Mouse (Mus musculus) hindbrain, embryonic 11.5 days (tissue): ENCODE measurements at regions not wholly inside any gene's neighbourhood (a gene's known extent, or its start where the extent isn't known, plus 50 kb on each side); places are given as distances from the start of the nearest gene placed in this dataset.

Experiments
- ATAC-seq: fragments of 200-750 bp; cut with Nextera tagmentation; 2 replicates; pipeline ENCODE4 v1.8.0; 2017; ENCODE audit warnings: mild to moderate bottlenecking, moderate TSS enrichment, moderate library complexity; ENCODE audit not compliant: low FRiP score
- DNase-seq: peaks from one replicate; pipeline ENCODE4 v3.0.0-alpha.2; 2015; ENCODE audit warnings: low spot score
- H3K27ac ChIP-seq: fragments of 300-500 bp; sonication (generic); 2 replicates; pipeline ENCODE4 v1.5.1; 2014; ENCODE audit warnings: mild to moderate bottlenecking, low read depth, low read length
- H3K27me3 ChIP-seq: fragments of 300-500 bp; sonication (generic); 2 replicates; pipeline ENCODE4 v1.6.1; 2014; ENCODE audit warnings: mild to moderate bottlenecking, low read length, moderate library complexity, mixed read lengths; ENCODE audit not compliant: control insufficient read depth, insufficient read depth
- H3K36me3 ChIP-seq: fragments of 300-500 bp; sonication (generic); 2 replicates; pipeline ENCODE4 v1.6.1; 2014; ENCODE audit warnings: mild to moderate bottlenecking, low read length, moderate library complexity, mixed read lengths; ENCODE audit not compliant: control insufficient read depth, insufficient read depth
- H3K4me1 ChIP-seq: fragments of 300-500 bp; sonication (generic); replicated peaks from 2 replicates; pipeline ENCODE4 v1.6.1; 2014; ENCODE audit warnings: low read length, mixed read lengths; ENCODE audit not compliant: control insufficient read depth, insufficient read depth
- H3K4me2 ChIP-seq: fragments of 300-500 bp; sonication (generic); replicated peaks from 2 replicates; pipeline ENCODE4 v1.6.1; 2014; ENCODE audit warnings: mild to moderate bottlenecking, low read depth, low read length
- H3K4me3 ChIP-seq: fragments of 300-500 bp; sonication (generic); 2 replicates; pipeline ENCODE4 v1.5.1; 2014; ENCODE audit warnings: low read depth, low read length
- H3K9ac ChIP-seq: fragments of 300-500 bp; sonication (generic); 2 replicates; pipeline ENCODE4 v1.6.1; 2014; ENCODE audit warnings: low read depth, low read length
- H3K9me3 ChIP-seq: fragments of 300-500 bp; sonication (generic); 2 replicates; pipeline ENCODE4 v1.6.1; 2016; ENCODE audit warnings: low read length; ENCODE audit not compliant: control insufficient read depth
- WGBS: fragments of 180-500 bp; shearing (Covaris S2); extraction: QIAGEN DNeasy Blood & Tissue Kit; methylation state at CpG from one replicate; pipeline ENCODE4 v1.1.7; 2014; 5-methylcytosine and 5-hydroxymethylcytosine counted together

GRCm38 (mm10) chr12:71418186-71418585 is 108.5 kb downstream of the Dact1 start:
- H3K4me3 ChIP-seq, result no peak overlapping the region
- no peaks in the 10 kb centered on the region for H3K27me3 ChIP-seq
- no peak overlapping the region for H3K4me2 ChIP-seq
- no peak overlapping the region for H3K27ac ChIP-seq
- H3K4me1 ChIP-seq, result no peaks in the 10 kb centered on the region
- ATAC-seq, result no peak
- no peaks in the 10 kb centered on the region for H3K36me3 ChIP-seq
- no peak overlapping the region for H3K9ac ChIP-seq
- 75% methylated on average over 7 of the region's 7 CpGs for WGBS
- no peak for DNase-seq
- H3K9me3 ChIP-seq, result no peaks in the 10 kb centered on the region

- Histone ChIP-seq H3K9me3 (no peaks in the 10 kb centered on the region), H3K27ac (no peak overlapping the region), H3K4me2 (no peak overlapping the region), H3K4me1 (no peaks in the 10 kb centered on the region), H3K36me3 (no peaks in the 10 kb centered on the region), H3K27me3 (no peaks in the 10 kb centered on the region), H3K4me3 (no peak overlapping the region), H3K9ac (no peak overlapping the region)
- ATAC-seq (no peak), DNase-seq (no peak)
- WGBS, result 86% methylated on average over 4 of the region's 4 CpGs
Observed at GRCm38 (mm10) chr12:71419161-71419560, 109.5 kb downstream of the Dact1 start.

- ATAC-seq, result no peak
- WGBS, result 20% methylated on average over 10 of the region's 10 CpGs
- H3K36me3 ChIP-seq, result no peaks in the 10 kb centered on the region
- H3K9me3 ChIP-seq, result no peaks in the 10 kb centered on the region
- DNase-seq, result no peak
- H3K9ac ChIP-seq, result no peak overlapping the region
- no peaks in the 10 kb centered on the region; the same call in 1 of the 2 replicates for H3K4me1 ChIP-seq
- no peak overlapping the region for H3K4me2 ChIP-seq
- no peaks in the 10 kb centered on the region for H3K27me3 ChIP-seq
- no peak overlapping the region for H3K4me3 ChIP-seq
- H3K27ac ChIP-seq, result no peak overlapping the region
Observed at GRCm38 (mm10) chr12:71426023-71426719, 116.5 kb downstream of the Dact1 start.

GRCm38 (mm10) chr12:71427974-71428373 is 118.3 kb downstream of the Dact1 start:
- Histone ChIP-seq H3K9ac (no peak overlapping the region), H3K4me1 (no peaks in the 10 kb centered on the region; the same call in 1 of the 2 replicates)

GRCm38 (mm10) chr12:71429561-71430200 is 120.0 kb downstream of the Dact1 start:
- Histone ChIP-seq H3K4me2 (no peak overlapping the region), H3K27me3 (no peaks in the 10 kb centered on the region), H3K9me3 (no peaks in the 10 kb centered on the region), H3K27ac (peak overlapping the region; percentile 63; the same call in 1 of the 2 replicates), H3K4me3 (no peak overlapping the region), H3K36me3 (no peaks in the 10 kb centered on the region), H3K4me1 (peaks cover 9% of the 10 kb centered on the region), H3K9ac (no peak overlapping the region)
- peak; percentile 70 for DNase-seq
- ATAC-seq, result peak; percentile 74; the same call in 1 of the 2 replicates
- WGBS, result 21% methylated on average over 13 of the region's 13 CpGs

More at GRCm38 (mm10) chr12:71427974-71428373, 118.3 kb downstream of the Dact1 start:
- Histone ChIP-seq H3K9me3 (no peaks in the 10 kb centered on the region), H3K27me3 (no peaks in the 10 kb centered on the region), H3K4me3 (no peak overlapping the region), H3K27ac (no peak overlapping the region), H3K4me2 (no peak overlapping the region), H3K36me3 (no peaks in the 10 kb centered on the region)
- WGBS, result 85% methylated on average over 2 of the region's 2 CpGs
- ATAC-seq (no peak), DNase-seq (no peak)

- H3K4me2 ChIP-seq, result no peak overlapping the region
- no peak overlapping the region for H3K27ac ChIP-seq
- H3K4me1 ChIP-seq, result peaks cover 9% of the 10 kb centered on the region
- WGBS, result 55% methylated on average over 11 of the region's 11 CpGs
- H3K9me3 ChIP-seq, result no peaks in the 10 kb centered on the region
- H3K27me3 ChIP-seq, result no peaks in the 10 kb centered on the region
- no peak for ATAC-seq
- no peaks in the 10 kb centered on the region for H3K36me3 ChIP-seq
- DNase-seq, result no peak
- no peak overlapping the region for H3K9ac ChIP-seq
- H3K4me3 ChIP-seq, result no peak overlapping the region
Observed at GRCm38 (mm10) chr12:71430331-71430730, 120.6 kb downstream of the Dact1 start.

GRCm38 (mm10) chr12:71431116-71431515 is 121.4 kb downstream of the Dact1 start:
- H3K9me3 ChIP-seq, result no peaks in the 10 kb centered on the region
- no peak for DNase-seq
- no peak overlapping the region for H3K4me3 ChIP-seq
- no peak overlapping the region for H3K9ac ChIP-seq
- no peaks in the 10 kb centered on the region for H3K36me3 ChIP-seq
- WGBS, result 70% methylated on average over 8 of the region's 8 CpGs
- ATAC-seq, result no peak
- no peak overlapping the region for H3K27ac ChIP-seq
- no peak overlapping the region for H3K4me2 ChIP-seq
- peaks cover 9% of the 10 kb centered on the region for H3K4me1 ChIP-seq
- H3K27me3 ChIP-seq, result no peaks in the 10 kb centered on the region

- Histone ChIP-seq H3K9ac (0 out of 2 replicates have a peak overlapping the region, but pooled peaks have one; percentile 5), H3K27ac (no peak overlapping the region), H3K4me1 (peaks cover 9% of the 10 kb centered on the region), H3K4me2 (no peak overlapping the region), H3K27me3 (no peaks in the 10 kb centered on the region), H3K36me3 (no peaks in the 10 kb centered on the region), H3K4me3 (no peak overlapping the region), H3K9me3 (no peaks in the 10 kb centered on the region)
- DNase-seq (peak; percentile 34), ATAC-seq (peak; percentile 40)
- WGBS, result 21% methylated on average over 9 of the region's 9 CpGs
Observed at GRCm38 (mm10) chr12:71433549-71434200, 124.0 kb downstream of the Dact1 start.
